Mouse (Mus musculus) lung, postnatal 36 days (tissue): Measurements from ENCODE around the gene Mier1.

Source experiments
- DNase-seq: peaks from one replicate; pipeline ENCODE4 v3.0.0; 2022; ENCODE audit warnings: mixed read lengths

The Mier1 gene

GRCm38 (mm10) chr4:103171256-103171655 lies 57.1 kb downstream of the Mier1 start:
- no peak for DNase-seq

DNA sequence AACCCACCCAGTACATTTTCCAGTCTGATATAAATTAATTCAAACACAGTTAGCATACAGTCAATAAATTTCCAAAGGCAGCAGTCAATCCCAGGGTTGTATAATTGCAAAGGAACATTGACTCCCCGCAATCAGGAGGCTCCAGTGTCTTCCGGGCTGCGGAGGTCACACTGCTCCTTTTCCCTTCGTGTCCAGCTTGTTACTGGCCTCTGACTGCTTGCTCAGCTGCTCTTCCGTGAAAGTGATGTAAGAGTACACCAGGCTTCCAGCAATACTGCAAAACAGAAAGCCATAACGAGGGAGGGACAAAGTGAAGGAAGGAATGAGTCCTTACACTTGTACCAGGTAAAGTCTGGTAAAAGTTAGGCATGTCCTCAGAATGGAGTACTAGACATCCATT lies 59.3 kb downstream of the Mier1 start:
- DNase-seq, result no peak

GRCm38 (mm10) chr4:103174001-103174400 lies 59.8 kb downstream of the Mier1 start:
- no peak for DNase-seq

DNA sequence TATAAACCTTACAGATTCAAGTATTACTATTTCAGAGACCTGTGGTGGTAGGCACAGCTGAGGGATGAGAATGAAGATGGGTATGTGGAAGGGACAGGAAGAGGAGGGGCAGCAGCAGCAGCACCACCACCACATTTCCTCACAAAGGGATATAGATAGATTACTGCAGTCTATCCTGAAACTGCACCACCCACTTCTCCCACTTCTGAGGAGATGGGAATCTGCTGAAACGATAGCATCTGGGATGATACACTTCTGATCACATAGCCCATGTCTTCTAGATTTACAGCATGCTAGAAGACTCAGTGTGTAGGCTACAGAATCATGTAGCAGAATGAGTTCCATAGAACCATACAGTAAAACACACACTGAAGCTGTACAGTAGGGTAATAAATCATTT lies 63.5 kb downstream of the Mier1 start:
- DNase-seq, result no peak

GRCm38 (mm10) chr4:103178635-103179318 lies 64.6 kb downstream of the Mier1 start:
- peak; percentile 29 for DNase-seq

DNA sequence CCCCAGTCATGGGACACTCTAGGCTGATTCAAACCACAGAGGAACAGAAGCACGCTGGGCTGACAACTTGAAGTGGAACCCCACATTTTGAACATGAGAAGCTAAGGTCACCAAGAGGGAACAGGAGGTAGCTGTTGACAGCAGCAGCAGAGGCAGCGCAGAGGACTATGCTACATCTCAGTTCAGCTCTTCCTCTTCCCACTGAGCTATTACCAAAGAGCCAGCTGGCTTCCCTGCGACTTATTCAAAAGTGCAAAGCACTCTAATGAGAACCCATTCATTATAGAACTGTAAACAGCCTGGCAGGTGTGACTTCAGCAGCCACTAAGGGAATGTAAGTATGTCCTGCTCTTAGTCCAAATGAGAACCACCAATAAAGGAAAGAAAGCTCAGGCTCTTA lies 65.4 kb downstream of the Mier1 start:
- DNase-seq, result no peak

- no peak for DNase-seq
Observed at GRCm38 (mm10) chr4:103180300-103180888, 66.2 kb downstream of the Mier1 start.

DNA sequence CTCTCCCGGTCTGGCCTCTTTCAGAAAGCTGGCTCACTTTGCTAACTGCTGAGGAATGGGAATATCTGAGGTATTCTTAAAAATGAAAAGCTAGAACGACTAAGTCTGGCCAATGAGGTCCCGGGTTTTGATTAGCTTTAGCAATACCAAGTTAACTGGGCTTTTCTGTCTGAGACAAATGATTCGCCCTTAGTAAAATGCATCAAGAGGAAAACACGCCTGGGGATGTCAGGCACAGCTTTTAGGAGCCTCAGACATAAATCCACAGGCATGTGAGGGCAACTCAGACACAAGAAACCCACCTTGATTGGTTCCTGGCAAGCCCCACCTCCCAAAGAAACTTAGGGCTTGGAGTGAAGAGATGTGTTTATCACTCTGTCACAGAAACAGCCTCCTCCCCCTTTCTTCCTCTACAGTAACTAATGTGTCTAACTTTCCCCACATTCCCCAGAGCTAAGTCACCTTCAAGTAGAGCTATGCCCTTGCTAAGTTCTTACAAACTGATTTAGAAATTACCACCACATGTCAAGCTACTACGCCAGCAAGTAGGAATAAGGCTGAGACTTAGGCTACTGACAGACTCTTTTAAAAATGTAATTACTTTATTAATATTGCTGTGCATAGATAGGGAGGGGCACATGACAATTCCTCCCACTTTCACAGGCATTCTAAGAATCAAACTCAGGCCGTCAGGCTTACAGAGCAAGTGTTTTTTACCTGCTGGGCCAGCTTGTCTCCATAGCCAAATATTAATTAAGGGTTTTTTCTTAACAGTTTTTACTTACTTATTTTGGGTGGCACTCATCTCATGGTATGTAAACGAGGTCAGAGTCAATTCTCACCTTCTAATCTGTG lies 74.8 kb downstream of the Mier1 start:
- no peak for DNase-seq

DNA sequence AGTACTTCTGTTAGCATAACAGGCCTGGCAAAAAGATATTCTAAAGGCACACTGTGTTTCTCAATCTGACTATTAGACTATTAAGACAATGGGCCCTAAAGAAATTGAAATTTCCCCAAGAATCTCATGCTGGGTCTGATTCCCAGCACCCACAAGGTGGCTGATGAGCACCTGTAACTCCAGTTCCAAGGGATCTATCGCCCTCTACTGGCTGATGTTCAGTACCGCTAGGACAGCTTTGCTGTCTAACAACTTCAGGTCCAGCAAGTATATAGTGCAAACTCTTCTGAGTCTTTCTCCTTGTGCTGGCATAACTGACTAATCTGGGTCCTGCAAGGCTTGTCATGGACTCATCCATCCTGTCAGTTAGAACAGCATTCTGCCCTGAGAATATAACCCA lies 78.2 kb downstream of the Mier1 start:
- no peak for DNase-seq

GRCm38 (mm10) chr4:103197401-103197800 lies 83.2 kb downstream of the Mier1 start:
- DNase-seq, result peak; percentile 28

DNA sequence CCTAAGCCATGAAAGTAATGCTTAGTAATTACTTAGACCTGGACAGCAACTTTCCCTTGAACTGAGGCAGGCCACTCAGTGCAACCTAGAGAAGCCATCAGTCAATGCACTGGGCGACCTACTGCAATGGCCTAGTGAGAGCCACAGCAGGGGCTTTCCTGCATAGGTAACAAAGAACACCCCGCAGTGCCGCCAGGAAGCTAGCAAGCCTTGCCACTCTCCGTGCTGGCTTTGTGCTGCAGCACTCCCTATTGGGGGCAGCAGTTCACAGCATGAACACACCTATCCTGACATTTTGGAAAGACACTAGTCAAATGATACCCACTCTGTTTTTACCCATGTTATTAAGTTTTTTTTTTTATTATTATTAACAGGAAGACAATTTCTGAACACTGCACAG lies 84.9 kb downstream of the Mier1 start:
- DNase-seq, result no peak

DNA sequence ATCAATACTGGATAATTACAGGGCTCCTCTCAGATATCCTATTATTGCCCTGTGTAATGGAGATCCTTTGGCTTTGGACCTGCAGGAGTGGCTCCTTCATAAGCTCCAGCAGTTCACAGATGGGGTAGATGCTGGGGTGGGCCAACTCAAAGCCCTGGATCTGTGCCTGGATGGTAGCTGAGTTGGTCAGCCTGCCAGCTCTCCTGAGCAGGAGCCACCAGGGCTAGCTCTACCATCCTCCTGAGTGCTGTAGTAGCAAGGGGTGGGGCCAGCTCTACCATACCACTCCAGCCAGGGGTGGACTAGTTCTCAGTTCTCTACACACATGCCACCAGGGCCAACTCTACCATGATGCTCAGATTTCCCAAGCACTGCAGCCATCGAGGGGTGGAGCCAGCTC lies 85.9 kb downstream of the Mier1 start:
- DNase-seq, result no peak

GRCm38 (mm10) chr4:103203646-103204045 lies 89.5 kb downstream of the Mier1 start:
- DNase-seq, result no peak

- no peak for DNase-seq
Observed at GRCm38 (mm10) chr4:103208553-103208952, 94.4 kb downstream of the Mier1 start.

DNA sequence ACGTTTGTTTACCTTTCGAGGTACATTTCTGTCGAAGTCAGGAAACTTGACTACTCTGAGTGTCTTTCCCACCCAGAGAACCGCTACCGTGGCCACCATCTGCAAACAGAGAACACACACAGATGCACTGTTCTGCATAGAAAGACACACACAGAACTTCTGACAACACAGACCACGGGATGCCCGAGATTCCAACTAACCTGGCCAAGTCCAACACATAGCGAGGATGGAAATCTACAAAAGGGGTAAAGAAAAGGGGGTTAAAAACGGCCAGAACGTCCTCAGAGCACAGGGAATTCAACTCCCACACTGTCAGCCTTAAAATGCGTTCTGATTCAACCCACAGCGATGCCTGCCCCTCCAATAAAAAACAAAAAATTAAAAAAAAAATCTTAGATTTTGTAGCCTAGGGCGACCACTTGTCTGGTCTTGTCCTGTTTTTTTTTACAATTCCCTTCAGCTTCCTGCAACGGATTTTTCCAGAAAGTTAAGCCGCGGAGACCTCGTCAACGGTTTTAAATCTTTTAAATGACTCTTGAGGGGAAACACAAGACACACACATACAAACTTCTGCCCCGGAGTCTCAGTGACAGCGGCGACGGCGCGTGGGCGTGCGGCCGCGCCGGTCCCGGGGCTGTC lies 99.8 kb downstream of the Mier1 start:
- DNase-seq, result peak; percentile 18

DNA sequence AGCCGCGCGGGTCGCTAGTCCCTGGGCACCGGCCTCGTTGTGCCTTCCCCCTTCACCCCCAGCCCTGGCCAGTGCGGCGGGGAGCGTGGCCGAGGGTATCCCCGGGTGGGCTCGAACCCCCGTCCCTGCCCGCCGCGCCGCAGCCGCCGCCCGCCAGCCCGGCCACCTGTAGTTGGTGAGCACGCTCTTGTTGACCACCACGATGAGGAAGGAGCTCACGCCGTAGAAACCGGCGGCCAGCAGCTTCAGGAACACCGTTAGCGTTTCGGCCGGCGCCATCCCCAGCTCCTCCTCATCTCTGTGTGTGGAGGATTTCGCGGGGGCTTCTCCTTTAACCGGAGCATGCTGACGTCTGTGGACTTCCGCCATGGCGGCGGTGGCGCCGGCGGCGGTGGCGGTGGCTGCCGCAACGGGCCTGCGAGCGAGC lies 100.3 kb downstream of the Mier1 start:
- DNase-seq, result peak; percentile 81
